Mouse (Mus musculus) megakaryocyte-erythroid progenitor cell, adult 5-6 weeks (primary cell): ENCODE results near the gene Vapb. TPM values are rescaled to one million over a fixed set of nuclear protein-coding genes. Genes with fewer than 3 reads are reported as not detected.

Source experiments
- ATAC-seq: replicated peaks from 2 replicates; pipeline ENCODE4 v1.8.0; 2016; ENCODE audit warnings: mild to moderate bottlenecking, inconsistent platforms; ENCODE audit not compliant: severe bottlenecking, poor library complexity, low FRiP score, low TSS enrichment
- total RNA-seq, 2 experiments: library from RNA; stranded (forward) in 1 of 2; stranded (reverse) in 1 of 2; fragments of 200-1000, 215-1000 nt in 1 of 2; fragments of >200 nt in 1 of 2; fragmentation: Nextera tagmentation in 1 of 2; gene quantifications; 2 replicates each; pipeline ENCODE4 v1.2.3; 2014 to 2017

Gene Vapb
- total RNA-seq, 2 experiments from 2014 or later = 5.2 to 46.8 TPM

- ATAC-seq = no peak
These were observed 43.6 kb downstream of the Vapb start for GRCm38 (mm10) chr2:173780931-173781330.

GRCm38 (mm10) chr2:173784366-173784765 lies 47.1 kb downstream of the Vapb start:
- ATAC-seq = no peak

GRCm38 (mm10) chr2:173784884-173785283 lies 47.6 kb downstream of the Vapb start:
- ATAC-seq = no peak

- ATAC-seq = no peak
These were observed 52.9 kb downstream of the Vapb start for GRCm38 (mm10) chr2:173789945-173790804.

- ATAC-seq = no peak
These were observed 54.8 kb downstream of the Vapb start for GRCm38 (mm10) chr2:173791904-173792757.

GRCm38 (mm10) chr2:173794018-173794417 lies 56.7 kb downstream of the Vapb start:
- ATAC-seq = no peak

GRCm38 (mm10) chr2:173794531-173795510 lies 57.5 kb downstream of the Vapb start:
- no peak for ATAC-seq

- no peak for ATAC-seq
These were observed 58.7 kb downstream of the Vapb start for GRCm38 (mm10) chr2:173795801-173796673.

- ATAC-seq = no peak
These were observed 59.3 kb downstream of the Vapb start for GRCm38 (mm10) chr2:173796674-173796963.

- ATAC-seq = no peak
These were observed 62.2 kb downstream of the Vapb start for GRCm38 (mm10) chr2:173799513-173799912.

- no peak for ATAC-seq
These were observed 63.3 kb downstream of the Vapb start for GRCm38 (mm10) chr2:173800566-173800965.

GRCm38 (mm10) chr2:173801405-173801876 lies 64.1 kb downstream of the Vapb start:
- no peak for ATAC-seq

- ATAC-seq = no peak
These were observed 64.9 kb downstream of the Vapb start for GRCm38 (mm10) chr2:173802176-173802575.

- no peak for ATAC-seq
These were observed 65.6 kb downstream of the Vapb start for GRCm38 (mm10) chr2:173802956-173803355.

GRCm38 (mm10) chr2:173803827-173804226 lies 66.5 kb downstream of the Vapb start:
- no peak for ATAC-seq

GRCm38 (mm10) chr2:173806621-173807020 lies 69.3 kb downstream of the Vapb start:
- no peak for ATAC-seq

GRCm38 (mm10) chr2:173808942-173809341 lies 71.6 kb downstream of the Vapb start:
- no peak for ATAC-seq

- ATAC-seq = no peak
These were observed 72.9 kb downstream of the Vapb start for GRCm38 (mm10) chr2:173810036-173810850.
